Comparison of ENCODE assay signal across 23 mouse cellular contexts in the genomic region with DNA sequence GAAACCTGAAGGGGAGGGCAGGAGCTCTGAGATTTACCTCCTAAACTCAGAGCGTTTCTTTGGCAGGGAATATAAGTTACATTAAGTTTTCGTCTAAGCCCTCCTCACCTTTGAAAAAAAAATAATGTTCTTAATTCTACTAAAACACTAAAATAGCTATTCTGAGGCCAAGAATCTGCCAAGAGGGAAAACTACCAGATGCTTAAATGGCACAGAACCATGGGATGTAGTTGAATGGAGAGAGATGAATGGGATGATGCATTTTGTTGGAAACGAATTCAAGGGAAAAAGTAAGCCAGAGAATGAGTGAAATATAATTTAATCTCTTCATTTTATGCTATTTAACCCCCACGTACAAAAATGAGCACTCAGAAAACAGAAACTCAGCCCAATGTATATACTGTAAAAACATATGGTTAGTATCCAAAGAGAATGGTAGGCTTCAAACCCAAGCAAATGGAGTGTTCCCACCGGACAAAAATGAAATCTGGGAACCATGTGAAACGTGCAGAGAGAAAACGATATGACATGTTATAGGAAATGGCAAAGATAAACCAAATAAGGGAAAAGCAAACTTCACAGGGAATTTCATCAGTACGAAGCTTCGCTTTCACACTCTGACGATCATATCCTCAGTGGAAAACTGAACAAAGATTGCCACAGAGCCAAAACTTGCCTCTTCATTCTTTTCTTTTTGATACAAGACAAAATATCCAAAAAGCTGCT.
DNase-seq lines count a peak whose midpoint lies in the region; ATAC-seq and TF ChIP-seq lines count a peak whose summit lies in the region.
"Had no signal": no experiment of that assay in that cellular context is flagged by ENCODE, and none has a peak within 500 bp of the region (broad histone marks: within the 10 kb centered on the region; RNA-seq: fewer than 3 reads in every experiment).

No protein-coding gene starts in this region.

- no peaks in the 10 kb centered on the region for H3K36me3 ChIP-seq in intestine, embryonic 14.5 days (ENCODE audit: control insufficient read depth, insufficient read depth, low read length)
- H3K36me3 ChIP-seq in intestine, postnatal 0 days (ENCODE audit: control insufficient read depth, insufficient read depth), result no peaks in the 10 kb centered on the region
- no peaks in the 10 kb centered on the region for H3K36me3 ChIP-seq in limb, embryonic 14.5 days (ENCODE audit: control insufficient read depth, insufficient read depth, low read length)
- H3K36me3 ChIP-seq in limb, embryonic 10.5 days, result no peaks in the 10 kb centered on the region
- no peaks in the 10 kb centered on the region for H3K36me3 ChIP-seq in intestine, embryonic 15.5 days
- H3K36me3 ChIP-seq in midbrain, embryonic 15.5 days (replicated peaks), result no peaks in the 10 kb centered on the region

- TF ChIP-seq POLR2A in limb, embryonic 14.5 days (IDR thresholded peaks at IDR 0.05; ENCODE audit: borderline replicate concordance, extremely low read depth, insufficient read depth, insufficient read length), result no peak
- no peak for TF ChIP-seq POLR2A in brain, embryonic 14.5 days (IDR thresholded peaks at IDR 0.05; ENCODE audit: borderline replicate concordance, extremely low read depth, insufficient read depth, insufficient read length, poor library complexity, severe bottlenecking)

- ATAC-seq in intestine, embryonic 14.5 days (replicated peaks; ENCODE audit: low FRiP score, low TSS enrichment, low read depth), result peak; percentile 66
- no peak for ATAC-seq in intestine, postnatal 0 days
- ATAC-seq in limb, embryonic 14.5 days (ENCODE audit: low FRiP score, low read depth), result no peak
- peak; percentile 73 for ATAC-seq in intestine, embryonic 15.5 days
- ATAC-seq in midbrain, embryonic 15.5 days (replicated peaks), result no peak
- ATAC-seq: hindbrain, postnatal 0 days; lung, postnatal 0 days had no signal

- no peak overlapping the region; the same call in 1 of the 2 replicates for H3K27ac ChIP-seq in intestine, embryonic 14.5 days (ENCODE audit: low read depth)
- H3K27ac ChIP-seq in intestine, postnatal 0 days (ENCODE audit: low read depth, low read length), result no peak overlapping the region
- no peak overlapping the region for H3K27ac ChIP-seq in limb, embryonic 14.5 days (replicated peaks; ENCODE audit: low read depth, low read length)
- H3K27ac ChIP-seq in limb, embryonic 10.5 days, result no peak overlapping the region
- H3K27ac ChIP-seq in intestine, embryonic 15.5 days, result no peak overlapping the region
- no peak overlapping the region for H3K27ac ChIP-seq in midbrain, embryonic 15.5 days
- H3K27ac ChIP-seq: hindbrain, postnatal 0 days; liver, embryonic 14.5 days had no signal

- DNase-seq in intestine, embryonic 14.5 days (ENCODE audit: low spot score), result peak; percentile 60
- peak; percentile 55 for DNase-seq in limb, embryonic 14.5 days (ENCODE audit: low spot score)
- DNase-seq in limb, embryonic 10.5 days (ENCODE audit: low spot score), result no peak
- peak; percentile 56 for DNase-seq in brain, embryonic 14.5 days (ENCODE audit: low read depth)
- DNase-seq: adrenal gland, adult 2 months; adrenal gland, postnatal 36 days; B cell, adult 2 months; cerebellum, adult 2 months; cerebellum, postnatal 25 days; gastrocnemius, postnatal 10 days; kidney, adult 18-20 months; layer of hippocampus, postnatal 36 days; left cerebral cortex, postnatal 4 days; liver; midbrain, embryonic 14.5 days; right cerebral cortex, postnatal 25 days; thymus, postnatal 4 days had no signal

- H3K4me2 ChIP-seq in intestine, embryonic 14.5 days (ENCODE audit: low read length), result no peak overlapping the region
- H3K4me2 ChIP-seq in intestine, postnatal 0 days (replicated peaks; ENCODE audit: low read depth), result no peak overlapping the region
- no peak overlapping the region for H3K4me2 ChIP-seq in limb, embryonic 14.5 days (replicated peaks; ENCODE audit: low read depth, low read length, severe bottlenecking)
- H3K4me2 ChIP-seq in intestine, embryonic 15.5 days (replicated peaks), result no peak overlapping the region
- H3K4me2 ChIP-seq in midbrain, embryonic 15.5 days, result no peak overlapping the region

- no peaks in the 10 kb centered on the region for H3K4me1 ChIP-seq in intestine, embryonic 14.5 days (replicated peaks; ENCODE audit: control insufficient read depth, insufficient read depth, low read length)
- no peaks in the 10 kb centered on the region for H3K4me1 ChIP-seq in intestine, postnatal 0 days (replicated peaks; ENCODE audit: control insufficient read depth, insufficient read depth, low read length)
- H3K4me1 ChIP-seq in limb, embryonic 14.5 days (ENCODE audit: control insufficient read depth, insufficient read depth, low read length), result no peaks in the 10 kb centered on the region
- no peaks in the 10 kb centered on the region for H3K4me1 ChIP-seq in limb, embryonic 10.5 days
- no peaks in the 10 kb centered on the region for H3K4me1 ChIP-seq in intestine, embryonic 15.5 days (replicated peaks)
- no peaks in the 10 kb centered on the region for H3K4me1 ChIP-seq in midbrain, embryonic 15.5 days

- no peak overlapping the region for H3K9ac ChIP-seq in intestine, embryonic 14.5 days (ENCODE audit: low read length)
- no peak overlapping the region for H3K9ac ChIP-seq in intestine, postnatal 0 days (ENCODE audit: low read depth, low read length)
- no peak overlapping the region for H3K9ac ChIP-seq in limb, embryonic 14.5 days (ENCODE audit: low read depth, low read length, severe bottlenecking)
- H3K9ac ChIP-seq in intestine, embryonic 15.5 days, result no peak overlapping the region
- H3K9ac ChIP-seq in midbrain, embryonic 15.5 days, result no peak overlapping the region
- H3K9ac ChIP-seq: liver, embryonic 14.5 days had no signal

- H3K4me3 ChIP-seq in intestine, embryonic 14.5 days (ENCODE audit: low read depth, low read length), result no peak overlapping the region
- H3K4me3 ChIP-seq in intestine, postnatal 0 days (ENCODE audit: low read depth, low read length), result no peak overlapping the region
- no peak overlapping the region for H3K4me3 ChIP-seq in limb, embryonic 14.5 days (replicated peaks; ENCODE audit: low read length)
- H3K4me3 ChIP-seq in limb, embryonic 10.5 days, result no peak overlapping the region
- no peak overlapping the region for H3K4me3 ChIP-seq in intestine, embryonic 15.5 days (replicated peaks)
- H3K4me3 ChIP-seq in midbrain, embryonic 15.5 days, result no peak overlapping the region

- no peaks in the 10 kb centered on the region for H3K9me3 ChIP-seq in intestine, embryonic 14.5 days (ENCODE audit: control insufficient read depth, low read length)
- no peaks in the 10 kb centered on the region for H3K9me3 ChIP-seq in intestine, postnatal 0 days (ENCODE audit: control insufficient read depth)
- no peaks in the 10 kb centered on the region for H3K9me3 ChIP-seq in limb, embryonic 14.5 days (ENCODE audit: control insufficient read depth, low read length)
- no peaks in the 10 kb centered on the region for H3K9me3 ChIP-seq in limb, embryonic 10.5 days (replicated peaks)
- no peaks in the 10 kb centered on the region for H3K9me3 ChIP-seq in intestine, embryonic 15.5 days
- no peaks in the 10 kb centered on the region for H3K9me3 ChIP-seq in midbrain, embryonic 15.5 days

- no peak for TF ChIP-seq CTCF in intestine, postnatal 0 days (IDR thresholded peaks at IDR 0.05; ENCODE audit: low read depth)
- no peak for TF ChIP-seq CTCF in brain, embryonic 14.5 days (IDR thresholded peaks at IDR 0.05; ENCODE audit: borderline replicate concordance, extremely low read depth, insufficient read depth, insufficient read length)

- WGBS in intestine, embryonic 14.5 days, result 44% methylated on average over 10 of the region's 10 CpGs
- WGBS in intestine, postnatal 0 days, result 67% methylated on average over 10 of the region's 10 CpGs
- WGBS in limb, embryonic 14.5 days, result 69% methylated on average over 10 of the region's 10 CpGs
- WGBS in limb, embryonic 10.5 days, result 91% methylated on average over 10 of the region's 10 CpGs
- 47% methylated on average over 10 of the region's 10 CpGs for WGBS in intestine, embryonic 15.5 days
- WGBS in midbrain, embryonic 15.5 days, result 86% methylated on average over 10 of the region's 10 CpGs

- no peaks in the 10 kb centered on the region for H3K27me3 ChIP-seq in intestine, embryonic 14.5 days (replicated peaks; ENCODE audit: control insufficient read depth, insufficient read depth, low read length)
- H3K27me3 ChIP-seq in intestine, postnatal 0 days (replicated peaks; ENCODE audit: control insufficient read depth, insufficient read depth, low read length), result no peaks in the 10 kb centered on the region
- no peaks in the 10 kb centered on the region for H3K27me3 ChIP-seq in limb, embryonic 14.5 days (ENCODE audit: control insufficient read depth, insufficient read depth, low read length)
- H3K27me3 ChIP-seq in limb, embryonic 10.5 days (ENCODE audit: low read depth, poor library complexity, severe bottlenecking), result no peaks in the 10 kb centered on the region
- H3K27me3 ChIP-seq in intestine, embryonic 15.5 days (replicated peaks), result no peaks in the 10 kb centered on the region
- H3K27me3 ChIP-seq in midbrain, embryonic 15.5 days (replicated peaks), result no peaks in the 10 kb centered on the region

Comparison
In these comparisons a context has a peak if more than half of its experiments do, and no peak if none do; other contexts are left out.
1. ATAC-seq: peak in intestine, embryonic 14.5 days (single experiment) and intestine, embryonic 15.5 days (single experiment); none in intestine, postnatal 0 days (single experiment), limb, embryonic 14.5 days (single experiment) and midbrain, embryonic 15.5 days (single experiment).